Mouse (Mus musculus) E14TG2a.4 (cell line): ENCODE data around the gene Pla2g5.
"Not testable (repeated sequence)": the region's sequence is repeated elsewhere in the genome, so short reads cannot be mapped to it uniquely, and the experiment has no call there.

Source experiments
- CTCF ChIP-seq: conservative IDR thresholded peaks from 2 replicates; pipeline ENCODE4 v1.5.1; 2014; ENCODE audit warnings: low read length
- NANOG ChIP-seq: IDR thresholded peaks from 2 replicates; pipeline ENCODE4 v1.6.1; 2014; ENCODE audit warnings: borderline replicate concordance, low read length, mixed read lengths
- POU5F1 ChIP-seq: IDR thresholded peaks from 2 replicates; pipeline ENCODE4 v1.6.1; 2014; ENCODE audit warnings: low read length, borderline replicate concordance

DNA sequence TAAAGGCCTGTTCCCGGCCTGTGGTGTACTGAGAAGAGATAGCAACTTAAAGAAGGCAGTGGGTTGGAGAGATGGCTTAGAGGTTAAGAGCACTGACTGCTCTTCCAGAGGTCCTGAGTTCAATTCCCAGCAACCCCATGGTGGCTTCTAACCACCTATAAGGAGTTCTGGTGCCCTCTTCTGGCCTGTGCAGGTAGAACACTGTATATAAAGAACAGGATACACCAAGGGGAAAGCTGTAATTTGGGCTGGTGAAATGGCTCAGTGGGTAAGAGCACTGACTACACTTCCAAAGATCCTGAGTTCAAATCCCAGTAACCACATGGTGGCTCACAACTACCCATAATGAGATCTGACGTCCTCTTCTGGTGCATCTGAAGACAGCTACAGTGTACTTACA lies 39.1 kb downstream of the Pla2g5 start:
- TF ChIP-seq CTCF, result peak; percentile 23; the same call in 1 of the 2 replicates
- TF ChIP-seq POU5F1, NANOG: not testable (repeated sequence)
